Mouse (Mus musculus) hindbrain, postnatal 0 days (tissue): ENCODE results near the gene Ffar1. TPM values are rescaled to one million over a fixed set of nuclear protein-coding genes. Genes with fewer than 3 reads are reported as not detected.

Experiments
- ATAC-seq: fragments of 200-750 bp; cut with Nextera tagmentation; 2 replicates; pipeline ENCODE4 v1.8.0; 2017; ENCODE audit warnings: mild to moderate bottlenecking, moderate TSS enrichment, moderate library complexity
- DNase-seq: peaks from one replicate; pipeline ENCODE4 v3.0.0-alpha.2; 2015; ENCODE audit warnings: low spot score
- H3K27ac ChIP-seq: fragments of 300-500 bp; sonication (generic); 2 replicates; pipeline ENCODE4 v1.5.1; 2014; ENCODE audit warnings: mild to moderate bottlenecking
- H3K27me3 ChIP-seq: fragments of 300-500 bp; sonication (generic); 2 replicates; pipeline ENCODE4 v1.6.1; 2014; ENCODE audit warnings: low read length, mixed read lengths; ENCODE audit not compliant: insufficient read depth
- H3K36me3 ChIP-seq: fragments of 300-500 bp; sonication (generic); 2 replicates; pipeline ENCODE4 v1.6.1; 2014; ENCODE audit warnings: low read length, mixed read lengths; ENCODE audit not compliant: insufficient read depth
- H3K4me1 ChIP-seq: fragments of 300-500 bp; sonication (generic); 2 replicates; pipeline ENCODE4 v1.6.1; 2014; ENCODE audit warnings: antibody characterized with exemption, low read length, mixed read lengths; ENCODE audit not compliant: insufficient read depth
- H3K4me2 ChIP-seq: fragments of 300-500 bp; sonication (generic); 2 replicates; pipeline ENCODE4 v1.6.1; 2014; ENCODE audit warnings: low read depth, mild to moderate bottlenecking, low read length, moderate library complexity, mixed read lengths
- H3K4me3 ChIP-seq: fragments of 300-500 bp; sonication (generic); 2 replicates; pipeline ENCODE4 v1.5.1; 2014; ENCODE audit warnings: low read length
- H3K9ac ChIP-seq: fragments of 300-500 bp; sonication (generic); replicated peaks from 2 replicates; pipeline ENCODE4 v1.6.1; 2014; ENCODE audit warnings: mild to moderate bottlenecking, low read length, moderate library complexity, mixed read lengths
- H3K9me3 ChIP-seq: fragments of 300-500 bp; sonication (generic); 2 replicates; pipeline ENCODE4 v1.6.1; 2016; ENCODE audit warnings: low read length, mixed read lengths
- CTCF ChIP-seq: IDR thresholded peaks from 2 replicates; pipeline ENCODE4 v1.5.1; 2016; ENCODE audit warnings: antibody characterized with exemption, control low read depth, low read depth
- WGBS: fragments of 180-500 bp; shearing (Covaris S2); extraction: QIAGEN DNeasy Blood & Tissue Kit; methylation state at CpG from one replicate; pipeline ENCODE4 v1.1.7; 2014; 5-methylcytosine and 5-hydroxymethylcytosine counted together
- polyA plus RNA-seq: library from polyadenylated mRNA; unstranded; fragments of >200 nt; fragmentation: Nextera tagmentation; extraction: Ambion mirVana; gene quantifications from 2 replicates; pipeline ENCODE4 v1.2.1, GENCODE M21; 2015
- total RNA-seq: library from RNA; depleted of rRNA; stranded (reverse); fragments of >200 nt; gene quantifications from 2 replicates; pipeline ENCODE4 v1.2.3, GENCODE M21; 2014; rRNA removed

Gene Ffar1
- total and polyA plus RNA-seq, 2 experiments from 2014 or later, result not detected

DNA sequence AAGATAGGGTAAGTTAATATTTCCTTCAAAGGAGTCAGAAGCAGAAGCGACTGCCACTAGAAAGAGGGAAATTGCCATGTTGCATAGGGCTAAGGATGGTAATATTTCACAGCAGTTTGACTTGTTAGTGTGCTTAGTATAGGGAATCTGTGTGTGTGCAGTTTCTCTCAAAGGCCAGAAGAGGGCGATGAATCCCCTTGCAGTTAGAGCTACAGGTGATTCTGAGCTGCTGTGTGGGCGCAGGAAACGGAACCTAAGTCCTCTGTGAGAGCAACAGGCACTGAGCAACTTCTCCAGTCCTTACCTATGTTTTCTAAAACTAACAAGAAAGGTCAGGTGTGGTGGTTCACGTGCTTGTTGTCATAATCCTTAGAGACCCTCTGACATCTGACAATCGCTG, 51.0 kb downstream of the Ffar1 start:
- Histone ChIP-seq H3K9me3 (no peaks in the 10 kb centered on the region), H3K27ac (no peak overlapping the region), H3K4me3 (no peak overlapping the region), H3K9ac (no peak overlapping the region), H3K4me2 (no peak overlapping the region), H3K36me3 (no peaks in the 10 kb centered on the region), H3K4me1 (no peaks in the 10 kb centered on the region), H3K27me3 (no peaks in the 10 kb centered on the region)
- no peak for DNase-seq
- peak; percentile 30 for TF ChIP-seq CTCF
- ATAC-seq, result no peak
- 57% methylated on average over 6 of the region's 6 CpGs for WGBS

Other genes starting within 250 kb of the Ffar1 start
- gene Upk1a, start 248.7 kb downstream of the Ffar1 start, total RNA-seq, result 0.14 and 0.99 TPM in 2 replicates
- 0.62 and 0.99 TPM in 2 replicates for gene Upk1a, start 248.7 kb downstream of the Ffar1 start, polyA plus RNA-seq
- 352 and 389 TPM in 2 replicates for gene Cox6b1, start 235.4 kb downstream of the Ffar1 start, total RNA-seq
- gene Cox6b1, start 235.4 kb downstream of the Ffar1 start, polyA plus RNA-seq, result 1,552 and 1,572 TPM in 2 replicates
- gene Etv2, start 225.7 kb downstream of the Ffar1 start, total RNA-seq, result not detected in 2 replicates
- gene Etv2, start 225.7 kb downstream of the Ffar1 start, polyA plus RNA-seq, result not detected in 2 replicates
- gene Rbm42, start 211.2 kb downstream of the Ffar1 start, total RNA-seq, result 162 and 169 TPM in 2 replicates
- gene Rbm42, start 211.2 kb downstream of the Ffar1 start, polyA plus RNA-seq, result 116 and 118 TPM in 2 replicates
- gene Haus5, start 196.6 kb downstream of the Ffar1 start, total RNA-seq, result 22.2 and 24.1 TPM in 2 replicates
- gene Haus5, start 196.6 kb downstream of the Ffar1 start, polyA plus RNA-seq, result 19.9 and 25.8 TPM in 2 replicates
- gene Pmis2, start 190.0 kb downstream of the Ffar1 start, total RNA-seq, result not detected in 2 replicates
- gene Pmis2, start 190.0 kb downstream of the Ffar1 start, polyA plus RNA-seq, result not detected in 2 replicates
- gene 2200002J24Rik, start 162.6 kb downstream of the Ffar1 start, total RNA-seq, result not detected in 2 replicates
- 0.55 TPM in 1 of 2 replicates, not detected in the other for gene 2200002J24Rik, start 162.6 kb downstream of the Ffar1 start, polyA plus RNA-seq
- 2.0 and 5.3 TPM in 2 replicates for gene Atp4a, start 149.4 kb downstream of the Ffar1 start, total RNA-seq
- 4.2 and 6.0 TPM in 2 replicates for gene Atp4a, start 149.4 kb downstream of the Ffar1 start, polyA plus RNA-seq
- gene Tmem147, start 132.0 kb downstream of the Ffar1 start, total RNA-seq, result 195 and 238 TPM in 2 replicates
- gene Tmem147, start 132.0 kb downstream of the Ffar1 start, polyA plus RNA-seq, result 338 and 342 TPM in 2 replicates
- gene Gapdhs, start 117.9 kb downstream of the Ffar1 start, total RNA-seq, result not detected in 2 replicates
- 0.32 and 0.69 TPM in 2 replicates for gene Gapdhs, start 117.9 kb downstream of the Ffar1 start, polyA plus RNA-seq
- 0.84 and 4.2 TPM in 2 replicates for gene Sbsn, start 110.1 kb downstream of the Ffar1 start, total RNA-seq
- 2.9 and 3.0 TPM in 2 replicates for gene Sbsn, start 110.1 kb downstream of the Ffar1 start, polyA plus RNA-seq
- gene Dmkn, start 97.8 kb downstream of the Ffar1 start, total RNA-seq, result 1.4 and 2.1 TPM in 2 replicates
- gene Dmkn, start 97.8 kb downstream of the Ffar1 start, polyA plus RNA-seq, result 3.9 and 5.8 TPM in 2 replicates
- not detected in 2 replicates for gene Krtdap, start 73.7 kb downstream of the Ffar1 start, total RNA-seq
- gene Krtdap, start 73.7 kb downstream of the Ffar1 start, polyA plus RNA-seq, result 0.66 and 1.8 TPM in 2 replicates
- gene Ffar2, start 37.8 kb downstream of the Ffar1 start, total RNA-seq, result 0.16 TPM in 1 of 2 replicates, not detected in the other
- 0.19 and 0.23 TPM in 2 replicates for gene Ffar2, start 37.8 kb downstream of the Ffar1 start, polyA plus RNA-seq
- 0.05 TPM in 1 of 2 replicates, not detected in the other for gene Ffar3, start 5.4 kb downstream of the Ffar1 start, total RNA-seq
- gene Ffar3, start 5.4 kb downstream of the Ffar1 start, polyA plus RNA-seq, result 0.09 TPM in 1 of 2 replicates, not detected in the other
- 0.07 and 3.2 TPM in 2 replicates for gene Cd22, start 18.8 kb upstream of the Ffar1 start, total RNA-seq
- 0.09 and 0.20 TPM in 2 replicates for gene Cd22, start 18.8 kb upstream of the Ffar1 start, polyA plus RNA-seq
- gene Mag, start 53.3 kb upstream of the Ffar1 start, total RNA-seq, result 39.0 and 48.7 TPM in 2 replicates
- 14.4 and 18.6 TPM in 2 replicates for gene Mag, start 53.3 kb upstream of the Ffar1 start, polyA plus RNA-seq
- gene Hamp2, start 63.1 kb upstream of the Ffar1 start, total RNA-seq, result not detected in 2 replicates
- not detected in 2 replicates for gene Hamp2, start 63.1 kb upstream of the Ffar1 start, polyA plus RNA-seq
- gene Hamp, start 82.5 kb upstream of the Ffar1 start, total RNA-seq, result not detected in 2 replicates
- not detected in 2 replicates for gene Hamp, start 82.5 kb upstream of the Ffar1 start, polyA plus RNA-seq
- 103 and 114 TPM in 2 replicates for gene Usf2, start 95.2 kb upstream of the Ffar1 start, total RNA-seq
- gene Usf2, start 95.2 kb upstream of the Ffar1 start, polyA plus RNA-seq, result 27.1 and 28.0 TPM in 2 replicates
- gene Lsr, start 111.9 kb upstream of the Ffar1 start, total RNA-seq, result 22.8 and 28.8 TPM in 2 replicates
- gene Lsr, start 111.9 kb upstream of the Ffar1 start, polyA plus RNA-seq, result 25.3 and 25.5 TPM in 2 replicates
- 0.16 and 2.0 TPM in 2 replicates for gene Fam187b, start 112.2 kb upstream of the Ffar1 start, total RNA-seq
- 0.77 and 0.89 TPM in 2 replicates for gene Fam187b, start 112.2 kb upstream of the Ffar1 start, polyA plus RNA-seq
- gene Fxyd5, start 180.9 kb upstream of the Ffar1 start, total RNA-seq, result 15.3 and 22.1 TPM in 2 replicates
- 33.3 and 35.3 TPM in 2 replicates for gene Fxyd5, start 180.9 kb upstream of the Ffar1 start, polyA plus RNA-seq
- gene Fxyd7, start 189.9 kb upstream of the Ffar1 start, total RNA-seq, result 234 and 282 TPM in 2 replicates
- 466 and 477 TPM in 2 replicates for gene Fxyd7, start 189.9 kb upstream of the Ffar1 start, polyA plus RNA-seq
- 24.0 and 26.5 TPM in 2 replicates for gene Fxyd1, start 195.6 kb upstream of the Ffar1 start, total RNA-seq
- 129 and 150 TPM in 2 replicates for gene Fxyd1, start 195.6 kb upstream of the Ffar1 start, polyA plus RNA-seq
- 1.9 and 5.9 TPM in 2 replicates for gene Lgi4, start 197.8 kb upstream of the Ffar1 start, total RNA-seq
- gene Lgi4, start 197.8 kb upstream of the Ffar1 start, polyA plus RNA-seq, result 1.2 and 1.3 TPM in 2 replicates
- not detected in 2 replicates for gene Fxyd3, start 215.1 kb upstream of the Ffar1 start, total RNA-seq
- gene Fxyd3, start 215.1 kb upstream of the Ffar1 start, polyA plus RNA-seq, result 1.2 and 1.5 TPM in 2 replicates